Mouse (Mus musculus): Measurements from ENCODE around the gene Gm3033. TPM values are rescaled to one million over a fixed set of nuclear protein-coding genes. Genes with fewer than 3 reads are reported as not detected.
"Not testable (repeated sequence)": the region's sequence is repeated elsewhere in the genome, so short reads cannot be mapped to it uniquely, and the experiment has no call there.

Gm3033 gene
- polyA plus RNA-seq (2014; fragmentation: Nextera tagmentation; extraction: Ambion mirVana) = not detected in 2 replicates

DNA sequence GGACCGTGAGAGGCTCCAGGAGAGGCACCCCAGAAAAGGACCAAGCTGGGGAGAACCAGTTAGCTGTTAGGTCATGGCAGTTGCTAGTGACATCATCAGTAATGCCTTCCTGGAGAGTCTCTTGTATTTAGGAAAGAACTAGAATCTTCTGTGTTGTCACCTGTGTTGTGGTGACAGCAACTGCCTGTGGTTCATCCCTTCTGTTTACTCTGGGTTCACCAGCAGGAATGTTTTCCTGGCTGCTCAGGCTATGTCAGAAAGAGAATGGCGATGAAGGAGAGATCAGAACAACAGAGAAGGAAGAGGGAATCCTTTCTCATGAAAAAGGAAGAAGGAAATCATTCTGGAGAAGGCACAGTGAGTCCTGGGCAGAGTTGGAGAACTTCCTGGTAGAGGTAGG lies at the start of gene Gm3033:
Gene Gm3033 (plus strand): TSS at position 301 of the 400 bp plus-strand sequence.
- H3K9ac ChIP-seq (ENCODE audit: low read length); H3K36me3 ChIP-seq (ENCODE audit: control insufficient read depth, insufficient read depth, low read length); H3K4me2 ChIP-seq (ENCODE audit: low read length); ATAC-seq (ENCODE audit: insufficient number of reproducible peaks, insufficient read depth, low FRiP score, low read depth); H3K9me3 ChIP-seq (ENCODE audit: control insufficient read depth, low read length); H3K27ac ChIP-seq (replicated peaks in 1 of 2; ENCODE audit: control insufficient read depth in 1 of 2, insufficient read depth in 1 of 2, low read depth in 2 of 2, low read length in 2 of 2); H3K4me1 ChIP-seq (ENCODE audit: control insufficient read depth in 2 of 2, insufficient read depth in 2 of 2, low read length in 2 of 2); H3K27me3 ChIP-seq (ENCODE audit: control insufficient read depth, insufficient read depth, low read length); H3K4me3 ChIP-seq (ENCODE audit: control insufficient read depth in 1 of 2, insufficient read depth in 1 of 2, low read depth in 1 of 2, low read length in 2 of 2): not testable (repeated sequence)
- WGBS = no CpG with 5 or more reads among the region's 2 CpGs

DNA sequence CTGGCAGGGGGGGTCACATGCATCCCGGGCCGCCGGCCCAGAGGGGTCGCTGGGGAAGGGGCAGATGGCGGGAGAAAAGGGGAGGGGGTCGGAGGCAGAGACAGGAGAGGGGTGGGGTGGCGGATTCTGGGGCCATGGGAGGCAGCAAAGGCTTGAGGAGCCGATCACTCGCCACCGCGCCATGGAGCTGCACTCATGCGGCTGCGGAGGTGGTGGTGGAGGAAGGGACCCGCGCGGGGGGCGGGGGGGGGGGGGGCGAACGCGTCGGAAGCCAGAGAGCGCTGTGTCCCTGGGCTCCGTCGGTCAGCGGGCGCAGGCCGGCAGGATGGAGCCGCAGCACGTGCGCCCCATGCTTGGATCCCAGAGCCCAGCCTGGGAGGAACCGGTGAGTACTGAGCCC lies 36.3 kb upstream of the Gm3033 start, which contains the start of gene Gm3002:
Gene Gm3002 (plus strand): TSS at position 301 of the 400 bp plus-strand sequence.
- not testable (repeated sequence) for H3K36me3 ChIP-seq (ENCODE audit: control insufficient read depth, insufficient read depth, low read length); H3K9me3 ChIP-seq (ENCODE audit: control insufficient read depth, low read length); H3K4me1 ChIP-seq (ENCODE audit: control insufficient read depth in 2 of 2, insufficient read depth in 2 of 2, low read length in 2 of 2); ATAC-seq (ENCODE audit: insufficient number of reproducible peaks, insufficient read depth, low FRiP score, low read depth); H3K4me2 ChIP-seq (ENCODE audit: low read length); H3K9ac ChIP-seq (ENCODE audit: low read length); H3K27me3 ChIP-seq (ENCODE audit: control insufficient read depth, insufficient read depth, low read length); H3K4me3 ChIP-seq (ENCODE audit: control insufficient read depth in 1 of 2, insufficient read depth in 1 of 2, low read depth in 1 of 2, low read length in 2 of 2); H3K27ac ChIP-seq (replicated peaks in 1 of 2; ENCODE audit: control insufficient read depth in 1 of 2, insufficient read depth in 1 of 2, low read depth in 2 of 2, low read length in 2 of 2)
- WGBS = no CpG with 5 or more reads among the region's 31 CpGs

DNA sequence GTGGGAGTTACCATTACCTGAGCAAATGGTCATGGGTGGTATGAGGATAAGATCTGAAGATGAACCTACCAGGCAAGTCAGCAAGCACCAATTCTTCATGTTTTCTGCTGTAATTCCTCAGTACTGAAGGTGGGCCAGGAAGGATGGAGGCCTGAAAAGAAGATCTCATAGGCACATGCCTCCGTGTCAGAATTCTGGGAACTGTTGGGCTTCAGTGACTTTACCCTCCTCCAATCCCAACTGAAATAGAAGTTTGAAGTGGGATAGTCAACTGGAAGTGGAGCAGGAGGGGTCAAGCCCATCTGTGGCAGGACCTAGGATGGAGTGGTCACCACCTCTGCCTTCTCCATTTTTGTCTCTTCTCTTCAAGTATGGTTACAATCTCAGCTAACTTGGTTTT lies 37.8 kb downstream of the Gm3033 start, which contains the start of gene Gm2916:
Gene Gm2916 (plus strand): TSS at position 301 of the 400 bp plus-strand sequence.
- WGBS = no CpG with 5 or more reads among the region's 1 CpGs
- H3K9me3 ChIP-seq (ENCODE audit: control insufficient read depth, low read length); H3K4me3 ChIP-seq (ENCODE audit: control insufficient read depth in 1 of 2, insufficient read depth in 1 of 2, low read depth in 1 of 2, low read length in 2 of 2); H3K36me3 ChIP-seq (ENCODE audit: control insufficient read depth, insufficient read depth, low read length); H3K4me2 ChIP-seq (ENCODE audit: low read length); ATAC-seq (ENCODE audit: insufficient number of reproducible peaks, insufficient read depth, low FRiP score, low read depth); H3K4me1 ChIP-seq (ENCODE audit: control insufficient read depth in 2 of 2, insufficient read depth in 2 of 2, low read length in 2 of 2); H3K9ac ChIP-seq (ENCODE audit: low read length); H3K27ac ChIP-seq (replicated peaks in 1 of 2; ENCODE audit: control insufficient read depth in 1 of 2, insufficient read depth in 1 of 2, low read depth in 2 of 2, low read length in 2 of 2); H3K27me3 ChIP-seq (ENCODE audit: control insufficient read depth, insufficient read depth, low read length): not testable (repeated sequence)

Other genes starting within 250 kb of the Gm3033 start
- gene Gm3012, start 211.7 kb upstream of the Gm3033 start, polyA plus RNA-seq (2014; fragmentation: Nextera tagmentation; extraction: Ambion mirVana) = not detected in 2 replicates
- gene Gm3020, start 194.2 kb upstream of the Gm3033 start, polyA plus RNA-seq (2014; fragmentation: Nextera tagmentation; extraction: Ambion mirVana) = 6.8 and 13.9 TPM in 2 replicates
- gene Gm3043, start 157.5 kb upstream of the Gm3033 start, polyA plus RNA-seq (2014; fragmentation: Nextera tagmentation; extraction: Ambion mirVana) = not detected in 2 replicates
- 3.2 and 4.6 TPM in 2 replicates for gene Gm3002, start 36.2 kb upstream of the Gm3033 start, polyA plus RNA-seq (2014; fragmentation: Nextera tagmentation; extraction: Ambion mirVana)
- 0.22 and 0.65 TPM in 2 replicates for gene Gm2916, start 37.9 kb downstream of the Gm3033 start, polyA plus RNA-seq (2014; fragmentation: Nextera tagmentation; extraction: Ambion mirVana)
- gene Gm3029, start 85.5 kb downstream of the Gm3033 start, polyA plus RNA-seq (2014; fragmentation: Nextera tagmentation; extraction: Ambion mirVana) = not detected in 2 replicates
- gene Gm3095, start 117.3 kb downstream of the Gm3033 start, polyA plus RNA-seq (2014; fragmentation: Nextera tagmentation; extraction: Ambion mirVana) = 0.27 and 0.96 TPM in 2 replicates
- not detected in 2 replicates for gene Gm3099, start 152.1 kb downstream of the Gm3033 start, polyA plus RNA-seq (2014; fragmentation: Nextera tagmentation; extraction: Ambion mirVana)
- gene Gm5796, start 177.7 kb downstream of the Gm3033 start, polyA plus RNA-seq (2014; fragmentation: Nextera tagmentation; extraction: Ambion mirVana) = 0.54 and 1.6 TPM in 2 replicates
- not detected in 2 replicates for gene Gm3115, start 237.9 kb downstream of the Gm3033 start, polyA plus RNA-seq (2014; fragmentation: Nextera tagmentation; extraction: Ambion mirVana)

Data from heart, embryonic 14.5 days (tissue).